Mouse (Mus musculus) cerebellum, adult 2 months (tissue): ENCODE measurements around the gene Dnajc27.

ENCODE experiments used
- CTCF ChIP-seq: fragments of 200-500 bp; IDR thresholded peaks from 2 replicates; pipeline ENCODE4 v1.5.1; 2011; ENCODE audit warnings: low read depth, mild to moderate bottlenecking, control low read depth, low read length, moderate library complexity, borderline replicate concordance; ENCODE audit not compliant: insufficient read depth
- POLR2A ChIP-seq: fragments of 200-500 bp; IDR thresholded peaks from 2 replicates; pipeline ENCODE4 v1.6.1; 2011; ENCODE audit warnings: low read length, control low read depth, borderline replicate concordance; ENCODE audit not compliant: insufficient read depth

DNA sequence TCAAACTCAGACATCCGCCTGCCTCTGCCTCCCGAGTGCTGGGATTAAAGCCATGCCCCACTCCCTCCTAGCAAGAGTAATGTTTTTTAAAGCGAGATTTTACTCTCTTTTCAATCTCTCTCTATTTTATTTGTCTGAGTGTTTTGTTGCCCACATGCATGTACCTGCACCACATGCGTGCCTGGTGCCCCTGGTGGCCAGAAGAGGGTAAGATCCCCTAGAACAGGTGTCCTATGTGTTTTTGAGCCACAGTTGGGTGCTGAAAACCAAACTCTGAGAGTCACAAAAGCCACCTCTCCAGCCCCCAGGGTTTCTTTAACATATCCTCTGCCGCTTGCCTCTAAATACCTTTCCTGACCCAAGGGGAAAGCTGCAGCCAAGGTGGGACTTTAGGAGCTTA, 60.8 kb downstream of the Dnajc27 start:
- TF ChIP-seq POLR2A (no peak), CTCF (peak; percentile 9; the same call in 1 of the 2 replicates)
